Mouse (Mus musculus) thymus, adult 2 months (tissue): ENCODE data around the gene Metrn.

ENCODE experiments used
- CTCF ChIP-seq: fragments of 200-500 bp; IDR thresholded peaks from 2 replicates; pipeline ENCODE4 v1.5.1; 2012; ENCODE audit warnings: mild to moderate bottlenecking, control low read depth, low read length, moderate library complexity, borderline replicate concordance; ENCODE audit not compliant: control insufficient read depth, poor library complexity, insufficient read depth; ENCODE audit errors: extremely low read depth
- POLR2A ChIP-seq: fragments of 200-500 bp; IDR thresholded peaks from 2 replicates; pipeline ENCODE4 v1.6.1; 2012; ENCODE audit warnings: mild to moderate bottlenecking, low read length, control low read depth, moderate library complexity; ENCODE audit not compliant: control insufficient read depth, poor library complexity, insufficient read depth; ENCODE audit errors: extremely low read depth

- TF ChIP-seq POLR2A (no peak), CTCF (no peak)
Measured at GRCm38 (mm10) chr17:25754241-25754640, 42.7 kb downstream of the Metrn start, which contains the start of gene Msln.
